Mouse (Mus musculus) testis, adult 2 months (tissue): Measurements from ENCODE around the gene Lcor.

Experiments used
- CTCF ChIP-seq: fragments of 200-500 bp; IDR thresholded peaks from 2 replicates; pipeline ENCODE4 v1.5.1; 2012; ENCODE audit warnings: low read depth, mild to moderate bottlenecking, inconsistent platforms, low read length, moderate library complexity; ENCODE audit not compliant: control insufficient read depth, insufficient read depth, insufficient replicate concordance
- POLR2A ChIP-seq: fragments of 200-500 bp; IDR thresholded peaks from 2 replicates; pipeline ENCODE4 v1.6.1; 2012; ENCODE audit warnings: low read depth, mild to moderate bottlenecking, inconsistent platforms, low read length, moderate library complexity; ENCODE audit not compliant: control insufficient read depth

- TF ChIP-seq POLR2A (no peak), CTCF (no peak)
Observed at GRCm38 (mm10) chr19:41523798-41524563, 41.5 kb downstream of the Lcor start.
